Mouse (Mus musculus) retina, postnatal 1 day (tissue): Measurements from ENCODE around the gene Cd300lg.

Experiments
- DNase-seq: peaks from one replicate; pipeline ENCODE4 v3.0.0-alpha.2; 2012

Gene Cd300lg

DNA sequence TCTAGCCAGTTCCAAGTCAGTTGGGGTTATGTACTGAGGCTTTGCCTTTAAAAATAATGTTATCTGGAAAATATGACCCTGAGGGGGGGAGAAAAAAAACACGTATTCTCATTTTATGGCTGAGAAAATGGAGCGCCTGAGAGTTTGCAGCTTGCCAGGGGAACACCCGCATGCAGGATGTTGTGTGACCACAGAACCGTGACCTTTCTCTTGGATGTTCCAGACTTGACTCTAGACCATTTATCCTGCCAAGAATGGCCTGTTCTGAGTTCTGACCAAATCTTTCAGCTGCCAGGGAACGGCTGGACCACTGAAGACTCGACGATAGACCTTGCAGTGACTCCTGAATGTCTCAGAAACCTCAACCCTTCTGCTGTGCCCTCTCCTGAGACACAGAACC lies 11.9 kb downstream of the Cd300lg start:
- DNase-seq: no peak

DNA sequence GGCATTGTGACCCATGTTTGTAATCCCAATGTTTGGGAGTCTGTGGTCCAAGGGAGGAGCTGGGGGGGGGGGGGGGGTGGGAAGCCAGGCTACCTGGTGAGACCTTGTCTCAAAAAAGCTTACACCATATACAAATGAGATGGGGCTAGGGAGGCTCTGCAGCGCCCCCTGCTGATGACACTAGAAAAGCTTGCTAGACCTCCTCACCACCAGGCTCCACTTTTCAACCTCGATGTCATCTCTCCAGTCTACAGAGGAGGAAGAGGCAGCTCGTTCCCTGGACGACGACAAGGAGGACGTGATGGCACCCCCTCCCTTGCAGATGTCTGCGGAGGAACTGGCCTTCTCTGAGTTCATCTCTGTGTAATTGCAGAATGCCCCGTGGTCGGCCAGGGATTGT lies 12.5 kb downstream of the Cd300lg start:
- DNase-seq: peak; percentile 73

DNA sequence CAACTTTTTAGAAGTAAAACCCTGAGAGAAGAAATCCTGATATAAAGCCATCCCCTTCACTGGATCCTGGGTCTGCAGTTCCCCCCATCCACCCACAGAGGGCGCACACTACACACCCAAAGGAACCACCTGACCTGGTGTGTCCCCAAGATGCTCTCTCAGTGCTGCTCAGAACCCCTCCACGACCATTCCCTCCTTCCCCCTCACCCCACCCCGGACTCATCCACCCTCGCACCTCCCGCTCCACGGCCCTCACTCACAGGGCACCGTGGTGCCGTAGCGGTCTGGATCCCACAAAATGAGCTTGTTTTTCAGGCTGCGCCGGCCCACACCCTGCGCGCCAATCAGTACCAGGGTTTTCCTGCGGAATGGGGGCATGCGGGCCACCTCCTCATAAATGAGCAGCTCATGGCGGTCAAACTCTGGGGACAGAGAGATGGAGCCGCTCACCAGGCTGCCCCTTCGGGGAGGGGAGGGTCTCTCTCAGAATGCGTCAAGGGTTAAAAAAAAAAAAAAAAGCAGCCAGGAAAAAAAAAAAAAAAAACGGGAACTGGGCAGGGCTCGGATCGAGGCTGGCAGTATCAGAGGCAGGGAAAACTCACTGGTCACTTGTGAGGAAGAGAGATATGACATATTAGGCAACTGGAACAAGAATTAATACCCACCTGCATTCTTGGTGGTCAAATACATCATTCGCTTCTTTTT lies 20.1 kb downstream of the Cd300lg start:
- peak; percentile 86 for DNase-seq

DNA sequence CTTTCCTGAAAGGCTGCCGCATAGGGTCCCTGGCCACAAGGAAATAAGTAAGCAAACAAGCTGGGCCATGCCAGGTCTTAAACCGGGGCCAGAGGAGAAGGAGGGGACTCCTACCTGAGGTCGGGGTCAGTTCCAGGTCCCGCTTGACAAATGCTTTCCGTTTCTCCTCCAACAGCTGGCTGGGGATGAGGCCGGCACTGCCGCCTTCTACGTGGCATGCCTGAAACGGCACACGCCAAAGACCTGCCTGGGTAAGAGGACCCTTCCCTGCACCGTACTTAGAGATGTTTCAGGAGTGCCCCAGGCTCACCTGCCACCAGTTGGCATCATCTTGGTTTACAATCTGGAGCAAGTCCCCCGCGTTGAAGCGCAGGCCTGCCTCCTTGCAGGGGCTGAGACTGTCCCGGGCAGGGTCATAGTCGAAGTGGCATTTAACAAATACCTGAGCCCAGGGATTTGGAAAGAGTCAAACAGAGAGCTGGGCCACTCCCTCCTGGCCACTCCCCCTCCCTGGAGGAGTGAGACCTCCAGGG lies 20.7 kb downstream of the Cd300lg start:
- DNase-seq: no peak

DNA sequence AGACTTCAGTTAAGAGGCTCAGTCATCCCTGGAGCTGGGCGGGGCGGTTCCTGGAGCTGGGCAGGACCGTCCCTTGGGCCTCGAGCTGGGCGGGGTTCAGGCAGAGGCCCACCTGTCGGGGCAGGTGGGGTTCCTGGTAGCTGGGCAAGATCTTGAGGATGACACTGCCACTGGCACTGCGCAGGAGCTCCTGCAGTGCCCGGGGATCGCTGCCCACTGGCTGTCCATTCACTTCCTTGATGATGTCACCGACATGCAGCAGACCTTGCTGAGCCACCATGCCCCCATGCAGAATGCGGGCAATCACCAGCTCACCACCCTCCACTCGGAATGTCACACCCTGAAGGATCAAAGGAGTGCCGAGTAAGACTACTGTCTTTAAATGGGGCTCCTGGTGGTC lies 21.8 kb downstream of the Cd300lg start:
- DNase-seq: no peak

DNA sequence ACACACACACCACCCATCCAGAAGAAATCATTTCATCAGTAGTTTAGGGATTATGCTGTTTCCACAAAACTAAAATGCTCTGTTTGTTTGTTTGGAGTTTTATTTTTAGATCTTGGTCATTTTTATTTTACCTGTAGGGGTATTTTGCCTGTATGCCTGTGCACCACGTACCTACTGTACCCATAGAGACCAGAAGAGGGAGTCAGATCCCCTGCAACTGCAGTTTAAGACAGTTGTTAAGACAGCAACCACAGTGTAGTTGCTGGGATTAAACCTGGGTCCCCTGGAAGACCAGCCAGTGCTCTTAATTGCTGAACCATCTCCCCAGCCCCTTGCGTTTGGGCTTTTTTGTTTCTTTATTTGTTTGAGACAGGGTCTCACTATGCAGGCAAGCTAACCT lies 27.7 kb downstream of the Cd300lg start:
- DNase-seq: peak; percentile 35

DNA sequence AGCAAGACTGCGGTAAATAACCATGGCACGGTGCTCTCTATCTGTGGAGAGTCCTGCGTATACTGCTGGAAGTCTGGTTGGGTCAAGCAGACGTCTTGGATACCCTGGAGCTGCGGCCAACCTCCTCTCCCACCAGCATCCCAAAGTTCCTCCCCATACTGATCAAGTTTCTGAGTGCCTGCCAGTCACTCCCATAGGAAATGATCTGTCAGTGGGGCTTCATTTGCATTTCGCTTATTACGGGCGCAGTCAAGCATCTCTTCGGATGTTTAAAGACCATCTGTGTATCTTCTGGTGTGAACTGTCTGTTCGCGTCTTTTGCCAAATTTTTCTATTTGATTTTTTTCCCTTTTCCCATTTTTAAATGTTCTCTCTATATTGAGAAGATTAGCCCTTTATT lies 28.3 kb downstream of the Cd300lg start:
- no peak for DNase-seq

DNA sequence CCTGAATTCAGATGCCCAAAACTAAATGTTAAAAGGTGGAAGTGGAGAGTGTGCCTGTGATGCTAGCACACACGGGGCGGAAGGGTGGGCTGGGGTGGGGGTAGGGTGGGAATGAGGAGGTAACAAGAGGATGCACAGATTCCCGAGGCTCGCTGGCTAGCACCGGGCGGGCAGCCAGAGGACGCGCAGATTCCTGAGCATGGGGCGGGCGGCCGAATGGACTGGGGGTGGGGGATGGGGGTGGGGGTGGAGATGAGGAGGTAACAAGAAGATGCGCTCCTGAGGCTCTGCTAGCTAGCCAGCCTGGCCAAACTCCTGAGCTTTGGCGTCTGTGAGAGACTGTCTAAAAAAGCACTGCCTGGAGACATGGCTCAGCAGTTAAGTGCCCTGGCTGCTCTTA lies 29.1 kb downstream of the Cd300lg start:
- DNase-seq: peak; percentile 30

DNA sequence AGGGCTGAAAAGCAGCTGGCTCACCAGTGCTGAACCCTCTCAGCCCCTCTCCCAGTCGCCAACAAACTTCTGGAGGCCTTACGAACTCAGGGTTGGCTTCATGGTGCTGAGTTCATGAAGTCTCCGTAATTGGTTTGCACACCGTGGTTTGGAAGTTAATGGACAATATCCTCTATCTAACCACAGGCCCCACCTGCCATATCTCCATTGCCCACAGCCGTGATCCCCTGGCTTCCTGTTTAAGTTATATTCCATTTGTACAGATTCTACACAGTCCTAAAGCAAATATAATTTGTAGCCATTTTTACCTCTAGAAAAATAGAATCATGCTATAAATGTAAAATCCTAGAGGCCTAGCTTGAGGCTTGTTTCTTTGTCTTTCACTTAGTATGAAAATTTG lies 31.4 kb downstream of the Cd300lg start:
- DNase-seq: no peak

DNA sequence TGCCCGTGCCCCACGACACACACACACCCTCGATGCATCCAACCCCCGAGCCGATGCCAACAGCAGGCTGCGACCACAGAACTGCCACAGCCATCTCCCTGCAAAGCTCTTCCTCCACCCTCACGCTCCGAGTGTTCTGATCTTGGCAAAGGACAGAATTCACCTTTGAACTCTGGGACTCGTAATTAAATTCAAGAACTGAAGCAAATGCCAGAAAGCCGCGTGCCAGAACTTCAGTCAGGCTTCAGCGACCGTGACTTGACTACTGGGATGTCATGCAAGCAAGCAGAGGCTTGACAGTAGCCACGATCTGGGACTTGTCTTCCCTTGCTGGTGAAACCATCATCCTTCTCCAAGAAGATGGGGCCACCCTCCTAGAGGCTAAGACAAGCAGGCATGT lies 32.4 kb downstream of the Cd300lg start:
- no peak for DNase-seq

DNA sequence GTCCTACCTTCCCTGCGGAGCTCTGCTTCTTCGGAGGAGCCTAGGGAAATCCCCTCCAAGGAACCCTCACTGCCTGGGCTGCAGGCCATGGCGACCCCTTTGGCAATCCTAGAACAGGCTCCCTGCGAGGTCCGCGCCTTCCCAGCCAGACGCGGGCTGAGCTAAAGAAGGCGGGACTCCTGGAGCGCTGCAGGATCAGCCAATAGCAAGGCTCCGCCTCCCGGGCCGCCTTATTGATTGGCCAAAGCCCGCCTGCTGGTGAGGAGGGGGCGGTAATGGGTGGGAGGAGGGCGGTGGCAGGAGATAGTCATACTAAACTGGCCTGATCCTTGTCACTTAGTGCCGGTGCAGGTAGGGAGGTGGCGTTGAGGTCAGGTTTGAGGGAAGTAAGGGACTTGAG lies 41.0 kb downstream of the Cd300lg start:
- DNase-seq: peak; percentile 93

DNA sequence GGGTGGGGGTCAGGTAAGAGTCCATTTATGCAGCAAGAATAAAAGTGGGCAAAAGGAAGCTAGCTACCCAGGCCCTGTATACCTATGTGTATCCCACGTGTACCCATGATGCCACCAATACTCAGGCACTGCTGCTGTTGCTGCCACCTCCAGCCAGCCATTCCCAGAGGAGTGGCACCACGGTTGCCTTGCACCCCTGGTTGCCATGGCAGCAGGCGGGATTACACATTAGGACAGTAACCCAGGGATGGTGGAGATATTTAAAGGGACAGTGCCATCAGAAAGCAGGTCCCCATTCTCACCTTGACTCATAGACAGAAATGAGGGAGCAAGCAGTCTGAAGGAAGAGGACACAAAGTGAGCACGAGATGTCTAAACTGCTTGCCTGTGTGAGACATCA lies 41.9 kb downstream of the Cd300lg start:
- peak; percentile 49 for DNase-seq

DNA sequence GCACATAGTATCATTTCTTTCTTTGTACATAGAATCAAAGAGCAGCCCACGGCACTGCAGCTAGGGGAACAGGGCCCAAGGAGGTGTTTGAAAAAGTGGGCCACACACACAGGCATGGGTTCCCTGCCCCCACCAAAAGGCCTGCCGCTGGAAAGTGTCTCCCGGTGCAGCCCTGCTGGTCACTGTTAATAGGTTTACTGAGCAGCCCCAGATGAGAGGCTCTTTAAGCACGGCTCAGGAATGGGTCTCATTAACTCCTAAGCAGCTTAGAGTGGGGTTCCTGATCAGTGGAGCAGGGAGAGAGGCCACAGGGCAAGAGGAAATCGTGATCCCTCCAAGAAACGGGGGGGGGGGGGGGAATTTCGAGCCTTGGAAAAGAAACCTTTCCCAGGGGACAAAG lies 42.9 kb downstream of the Cd300lg start:
- peak; percentile 85 for DNase-seq

DNA sequence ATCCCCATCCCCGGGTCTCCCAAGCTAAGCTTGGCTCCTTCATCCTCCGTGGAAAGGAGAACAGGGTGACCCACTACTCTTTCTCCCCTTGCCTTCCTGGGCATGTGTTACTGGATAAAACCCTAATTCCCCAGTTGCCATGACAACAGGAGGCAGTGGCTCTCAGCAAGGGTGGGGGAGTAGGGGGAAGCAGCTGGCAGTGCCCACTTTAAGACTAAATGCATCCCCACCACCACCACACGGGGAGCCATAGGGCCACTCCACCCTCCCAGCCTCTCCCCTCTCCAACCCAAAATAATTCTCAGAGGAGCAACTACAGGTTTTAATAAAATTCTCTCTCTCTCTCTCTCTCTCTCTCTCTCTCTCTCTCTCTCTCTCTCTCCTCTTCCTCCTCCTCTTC lies 45.0 kb downstream of the Cd300lg start:
- peak; percentile 89 for DNase-seq

DNA sequence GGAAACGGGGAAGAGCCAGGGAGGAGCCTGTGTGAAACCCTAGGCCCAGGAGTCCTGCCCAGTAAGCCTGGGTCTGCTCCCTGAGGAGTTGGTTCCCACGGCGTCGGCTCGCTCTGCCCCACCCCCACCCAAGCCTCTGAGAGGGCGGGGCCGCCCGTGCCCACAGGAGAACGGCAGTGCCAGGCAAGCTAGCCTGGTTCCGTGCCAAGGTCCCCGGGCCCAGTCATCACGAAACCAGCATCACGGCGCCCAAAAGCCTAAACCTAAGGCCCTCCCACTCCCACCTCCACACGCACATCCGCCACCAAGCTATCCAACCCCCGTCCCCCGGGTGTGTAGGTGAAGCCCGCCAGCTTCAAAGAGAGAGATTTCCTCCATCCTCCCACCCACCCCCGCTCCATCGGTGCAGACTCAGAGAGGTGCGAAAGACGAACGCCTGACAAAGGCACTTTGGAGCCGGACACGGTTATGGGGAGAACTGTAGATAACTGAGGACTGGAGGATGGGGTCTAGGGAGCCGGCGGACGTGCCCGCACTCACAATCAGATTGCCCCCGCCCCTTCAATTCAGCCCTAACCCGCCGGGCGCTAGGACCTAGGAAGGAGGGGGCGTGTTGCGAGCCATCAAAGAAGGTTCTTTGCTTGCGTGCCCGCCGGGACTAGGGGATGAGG lies 45.9 kb downstream of the Cd300lg start:
- peak; percentile 94 for DNase-seq

DNA sequence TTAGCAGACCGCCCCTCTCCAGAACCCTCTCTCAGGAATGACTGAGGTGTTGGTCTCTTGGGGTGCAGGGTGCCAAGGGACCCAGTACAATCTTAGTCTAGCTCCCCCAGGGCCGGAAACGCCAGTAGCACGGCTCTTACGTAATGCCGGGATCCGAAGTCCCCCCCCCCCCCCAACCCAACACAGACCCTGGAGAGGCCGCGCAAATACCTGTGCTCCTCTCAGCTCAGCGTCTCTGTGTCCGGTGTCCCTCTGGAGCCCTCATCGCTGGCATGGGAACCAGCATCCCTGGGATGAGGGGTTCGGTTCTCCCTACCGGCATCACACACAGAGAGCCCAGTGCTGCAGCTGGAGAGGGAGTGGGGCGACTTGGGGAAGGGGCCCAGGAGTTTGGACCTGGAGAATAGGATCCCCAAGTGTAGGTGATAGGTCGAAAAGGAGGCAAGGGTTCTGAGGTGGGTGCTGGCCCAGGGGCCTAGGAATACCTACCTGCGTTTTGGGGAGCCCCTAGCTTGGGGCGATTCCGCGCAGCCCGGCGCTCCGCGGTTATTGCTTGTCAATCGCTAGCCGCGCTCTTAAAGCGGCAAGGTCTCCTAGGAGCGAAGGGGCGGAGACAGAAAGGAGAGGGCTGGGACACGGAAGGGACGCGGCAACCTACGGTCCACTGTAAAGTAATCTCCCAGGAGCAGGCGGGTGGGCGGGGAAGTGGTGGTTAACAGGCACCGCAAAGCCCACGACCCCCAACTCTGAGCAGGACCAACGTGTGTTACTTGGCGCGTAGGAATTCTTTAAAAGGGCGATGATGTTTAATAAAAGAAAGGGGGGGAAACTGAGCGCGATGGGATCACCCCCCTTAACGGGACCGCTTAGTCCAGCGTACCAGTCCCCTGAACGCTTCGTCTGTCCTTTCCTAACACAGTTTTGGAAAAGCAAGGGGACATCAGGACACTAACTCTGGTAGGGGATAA lies 46.9 kb downstream of the Cd300lg start, which contains the start of gene Mpp2:
Gene Mpp2, minus strand, starts transcription at position 585 of the 968 bp plus-strand sequence.
- DNase-seq: peak; percentile 88

DNA sequence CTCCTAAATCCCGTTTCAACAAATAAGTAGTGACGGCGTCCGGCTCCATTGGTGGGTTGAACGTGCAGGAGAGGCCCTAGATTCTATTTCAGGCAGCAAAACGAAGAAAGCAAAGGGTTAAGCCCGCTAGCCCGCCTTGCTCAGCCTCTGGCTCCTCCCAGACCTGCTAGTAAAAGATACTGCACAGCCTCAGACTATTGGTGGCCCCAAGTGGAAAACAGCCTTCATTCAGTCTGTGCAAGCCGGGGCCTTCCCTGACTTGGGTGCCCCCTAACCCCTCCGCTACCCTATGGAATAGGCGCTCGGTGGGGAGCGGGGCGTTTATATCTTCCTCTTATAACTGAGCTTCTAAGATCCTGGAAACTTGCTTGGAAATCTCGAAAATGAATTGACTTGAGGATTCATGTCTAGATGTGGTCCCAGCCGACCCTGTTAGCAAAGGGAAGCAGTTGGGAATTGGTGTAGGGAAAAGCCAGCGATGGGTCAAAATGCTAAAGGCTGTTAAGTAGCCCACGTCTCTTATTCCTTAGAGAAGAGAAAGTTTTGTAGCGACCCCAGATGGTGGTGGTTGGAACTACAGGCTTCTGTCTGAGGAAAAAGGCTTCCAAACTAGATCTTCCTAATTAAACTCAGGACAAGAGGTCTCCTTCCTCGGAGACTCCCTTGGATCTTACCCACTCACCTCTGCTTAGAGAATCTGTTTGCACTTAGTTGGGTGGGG lies 47.9 kb downstream of the Cd300lg start:
- DNase-seq: peak; percentile 87

DNA sequence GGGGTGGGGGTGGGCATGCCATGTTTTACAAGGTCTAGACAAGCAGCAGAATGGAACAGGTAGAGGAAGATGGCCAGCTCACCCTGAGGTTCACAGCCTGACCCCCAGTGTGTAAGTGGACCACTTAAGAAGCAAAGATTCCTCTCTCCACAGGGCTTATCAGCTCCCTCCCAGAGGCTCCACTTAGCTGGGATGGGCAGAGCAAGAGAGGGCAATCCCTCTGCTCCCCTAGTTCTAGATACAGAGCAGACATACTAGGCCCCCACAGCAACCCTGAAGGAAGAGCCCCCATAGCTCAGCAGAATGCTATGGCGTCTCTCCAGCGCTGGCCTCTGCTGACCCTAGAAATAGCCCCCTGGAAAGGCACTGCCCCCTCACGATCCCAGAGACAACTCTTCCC lies 54.4 kb downstream of the Cd300lg start:
- no peak for DNase-seq

DNA sequence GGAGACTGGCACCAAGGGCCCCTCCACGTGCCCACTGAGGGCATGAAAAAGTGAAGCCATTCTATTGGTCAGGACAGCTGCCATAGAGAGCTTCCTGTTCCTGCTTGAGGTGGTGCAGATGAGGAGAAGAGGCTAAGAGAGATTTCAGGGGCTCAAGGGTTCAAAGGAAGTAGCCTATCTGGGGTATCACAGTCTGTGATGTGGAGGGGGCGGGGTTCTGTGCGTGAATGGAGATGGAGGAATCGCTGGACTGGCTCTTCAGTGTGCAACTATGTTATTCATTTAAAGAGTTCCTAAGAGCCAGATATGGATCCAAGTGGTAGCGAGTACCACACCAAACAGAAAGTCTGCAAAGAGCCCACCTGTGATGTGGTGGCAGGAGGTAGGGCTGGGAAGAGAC lies 55.1 kb downstream of the Cd300lg start:
- DNase-seq: no peak

DNA sequence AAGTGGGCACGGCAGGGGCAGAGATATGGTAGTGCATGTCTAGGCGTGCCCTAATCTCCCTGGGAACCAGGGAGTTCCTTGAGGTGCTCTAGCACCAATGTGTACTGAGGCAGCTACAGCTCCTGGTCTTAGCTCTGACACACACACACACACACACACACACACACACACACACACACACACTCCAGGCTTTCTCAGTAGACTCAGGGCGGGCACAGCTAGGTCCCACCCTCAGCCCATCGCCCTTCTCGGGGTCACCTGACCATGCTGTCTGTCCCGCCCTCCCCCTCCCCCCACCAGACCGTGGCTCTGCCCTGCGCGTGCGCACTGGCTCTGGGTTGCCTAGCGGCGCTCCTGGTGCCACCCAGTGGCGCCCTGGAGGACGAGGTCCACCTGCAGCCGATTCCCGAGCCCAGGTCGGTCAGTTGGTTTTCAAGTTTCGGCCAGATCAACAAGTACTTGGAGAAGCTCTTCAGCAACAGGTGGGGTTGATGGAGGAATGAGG lies 55.6 kb downstream of the Cd300lg start:
- peak; percentile 94 for DNase-seq

DNA sequence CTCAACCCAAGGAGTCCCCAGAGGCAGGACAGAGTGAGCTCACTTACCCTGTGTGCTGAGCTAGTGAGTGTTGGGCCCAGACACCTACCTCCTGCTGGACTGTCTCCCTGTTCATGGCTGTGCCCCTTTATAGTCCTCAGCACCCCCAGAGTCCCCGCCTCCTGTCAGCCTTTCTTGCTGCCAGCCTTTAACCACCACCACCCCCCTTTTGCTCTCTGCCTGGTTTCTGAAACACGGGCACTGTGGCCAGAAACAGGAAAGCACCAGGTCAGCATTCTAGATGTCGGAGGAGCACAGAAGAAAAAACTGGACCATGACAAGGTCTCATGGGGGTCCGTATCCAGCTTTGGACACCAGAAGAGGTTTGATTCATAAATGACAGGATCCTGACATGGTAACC lies 59.9 kb downstream of the Cd300lg start, which contains the start of gene Ppy:
Gene Ppy, minus strand, starts transcription at position 101 of the 400 bp plus-strand sequence.
- DNase-seq: no peak
